Mouse (Mus musculus) neutrophil, adult 59 days (primary cell): ENCODE measurements around the gene Foxi2. TPM values are rescaled to one million over a fixed set of nuclear protein-coding genes. Genes with fewer than 3 reads are reported as not detected.

ENCODE experiments used
- total RNA-seq, 2 experiments: library from RNA; stranded (reverse); gene quantifications; 1 replicate in 1 of 2; 2 replicates in 1 of 2; pipeline ENCODE4 v1.2.4; 2023

Gene Foxi2
- total RNA-seq, result not detected

DNA sequence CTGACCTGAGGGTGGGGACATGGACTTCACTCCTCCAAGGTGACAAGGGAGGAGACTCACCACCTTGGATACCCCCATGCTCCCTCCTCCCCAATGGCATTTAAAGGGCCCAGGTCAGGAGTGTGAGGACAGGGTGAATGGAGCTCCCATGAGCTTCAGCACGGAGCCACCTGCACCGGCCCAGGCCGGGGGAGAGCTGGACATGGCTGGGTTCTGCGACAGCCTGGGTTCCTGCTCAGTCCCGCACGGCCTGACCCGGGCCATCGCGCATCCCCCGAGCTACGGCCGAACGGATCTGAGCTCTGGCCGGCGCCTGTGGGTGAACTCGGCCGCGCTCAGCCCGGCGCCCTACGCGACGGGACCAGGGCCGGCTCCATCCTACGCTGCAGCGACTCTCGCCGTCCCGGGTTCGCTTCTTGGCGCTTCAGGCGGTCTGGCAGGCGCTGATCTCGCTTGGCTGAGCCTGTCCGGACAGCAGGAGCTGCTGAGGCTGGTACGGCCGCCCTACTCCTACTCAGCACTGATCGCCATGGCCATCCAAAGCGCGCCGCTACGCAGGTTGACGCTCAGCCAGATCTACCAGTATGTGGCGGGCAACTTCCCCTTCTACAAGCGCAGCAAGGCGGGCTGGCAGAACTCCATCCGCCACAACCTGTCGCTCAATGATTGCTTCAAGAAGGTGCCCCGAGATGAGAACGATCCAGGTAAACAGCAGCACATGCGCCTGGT lies at the start of gene Foxi2:
Gene Foxi2 (plus strand): TSS at position 72 of the 729 bp plus-strand sequence.

Other genes starting within 250 kb of the Foxi2 start
- gene Nps, start 151.6 kb upstream of the Foxi2 start, total RNA-seq, result not detected
- gene Clrn3, start 118.3 kb downstream of the Foxi2 start, total RNA-seq, result under 1 TPM in 1 of 2 experiments, not detected in 1; 0.13 TPM
- 100 to 1,000 TPM; 160 to 166 TPM for gene Ptpre, start 127.2 kb downstream of the Foxi2 start, total RNA-seq